Mouse (Mus musculus) heart, adult 2 months (tissue): Measurements from ENCODE around the gene Bola3.

Experiments used
- CTCF ChIP-seq: fragments of 200-600 bp; IDR thresholded peaks from 2 replicates; pipeline ENCODE4 v1.8.1; 2022; ENCODE audit warnings: antibody characterized with exemption, mild to moderate bottlenecking, moderate library complexity
- EP300 ChIP-seq: fragments of 200-500 bp; IDR thresholded peaks from 2 replicates; pipeline ENCODE4 v1.6.1; 2011; ENCODE audit warnings: low read depth, low read length, control low read depth; ENCODE audit not compliant: insufficient read depth

GRCm38 (mm10) chr6:83408510-83408909 lies 59.6 kb downstream of the Bola3 start:
- TF ChIP-seq CTCF (no peak), EP300 (no peak)
